Mouse (Mus musculus) right cerebral cortex, postnatal 36 days (tissue): ENCODE measurements around the gene Vwa5b2.
A peak's percentile ranks its signal among the peaks of the same experiment; 100 is the strongest.

Experiments
- DNase-seq, 2 experiments: peaks; one replicate each; pipeline ENCODE4 v3.0.0; 2022; ENCODE audit warnings: low spot score in 2 of 2, mixed read lengths in 1 of 2

Vwa5b2 gene

GRCm38 (mm10) chr16:20610501-20611356 is 21.5 kb downstream of the Vwa5b2 start:
- peak in 1 of 2 experiments; percentile 67 for DNase-seq

GRCm38 (mm10) chr16:20611357-20612227 is 22.3 kb downstream of the Vwa5b2 start, which contains the start of the genes Eef1akmt4, Gm49333 and Alg3:
Eef1akmt4 (plus strand) TSS chr16:20611593.
Gm49333 (plus strand) TSS chr16:20611610.
Alg3 (minus strand) TSS chr16:20611735.
- DNase-seq = peak; percentile 71 to 80

GRCm38 (mm10) chr16:20619541-20620398 is 30.5 kb downstream of the Vwa5b2 start:
- no peak for DNase-seq

DNA sequence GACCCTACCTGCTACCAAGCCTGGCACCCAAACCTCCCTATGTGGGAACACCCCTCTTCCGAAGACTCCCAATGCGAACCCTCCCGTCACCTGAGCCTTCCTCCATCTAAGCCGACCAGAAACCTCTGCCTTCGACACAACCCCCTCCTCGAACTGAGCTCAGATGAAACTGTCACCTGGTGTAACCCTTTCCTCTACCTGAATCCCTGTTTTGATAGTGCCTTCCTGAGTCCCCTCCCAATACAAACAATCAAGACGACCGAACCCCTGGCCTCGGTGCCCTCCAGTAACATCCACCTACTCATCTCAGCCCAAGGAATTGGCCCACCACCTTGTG is 31.1 kb downstream of the Vwa5b2 start:
- DNase-seq = no peak

DNA sequence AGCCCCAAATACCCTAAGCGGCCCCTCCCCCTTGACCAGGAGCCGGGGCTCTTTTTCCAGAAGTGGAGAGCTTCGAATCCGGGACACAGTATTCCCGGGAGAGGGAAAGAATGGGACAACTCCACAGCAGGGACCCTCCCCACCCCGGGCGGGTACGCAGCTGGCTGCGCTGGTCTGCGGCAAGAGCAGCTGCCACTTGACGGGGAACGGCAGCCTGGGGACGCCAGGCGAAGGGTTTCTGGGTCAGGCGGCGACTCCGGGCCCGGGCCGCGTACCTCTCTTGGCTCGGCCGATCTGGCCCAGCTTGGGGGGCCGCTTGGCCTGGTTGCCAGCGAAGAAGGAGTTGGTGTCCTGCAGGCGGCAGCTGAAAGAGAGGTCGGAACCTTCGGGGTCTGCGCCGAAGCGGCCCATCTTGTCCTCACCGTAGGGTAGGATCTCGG is 31.5 kb downstream of the Vwa5b2 start:
- no peak for DNase-seq

DNA sequence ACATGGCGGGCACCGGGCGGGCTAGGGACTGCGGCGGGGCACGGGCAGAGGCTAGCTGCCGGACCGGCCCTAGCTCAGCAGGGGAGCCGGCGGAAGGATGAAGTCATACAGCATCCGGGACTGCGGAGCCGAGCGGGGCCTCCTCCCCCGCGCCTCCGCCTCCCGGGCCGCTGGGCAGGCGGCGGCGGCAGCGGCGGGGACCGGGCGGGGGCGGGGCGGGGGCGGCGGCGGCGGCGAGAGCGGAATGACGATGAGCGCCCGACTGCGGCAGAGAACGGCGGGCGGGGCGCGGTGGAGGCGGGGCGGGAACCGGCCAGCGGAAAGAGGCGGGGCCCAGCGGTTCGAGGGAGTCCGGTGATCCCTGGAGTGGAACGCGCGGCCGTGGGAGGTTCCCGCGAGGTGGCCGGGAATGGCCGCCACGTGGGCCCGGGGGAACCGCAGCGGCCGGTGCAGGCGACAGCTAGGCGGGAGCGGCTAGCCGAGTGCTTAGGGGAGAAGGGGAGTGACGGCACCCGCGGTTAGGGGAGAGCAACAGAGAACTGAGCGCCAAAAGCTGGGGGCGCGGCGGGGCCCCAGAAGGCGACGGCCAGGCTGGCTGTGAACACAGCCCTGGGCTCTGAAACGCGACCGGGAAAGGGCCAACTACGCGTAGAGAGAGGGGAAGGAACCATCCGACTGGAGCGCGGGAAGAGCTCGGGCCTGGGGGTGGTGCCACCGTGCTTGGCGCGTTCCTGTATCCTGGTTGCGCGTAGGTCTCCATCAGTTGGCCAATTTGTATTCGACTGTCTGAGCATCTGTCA is 32.1 kb downstream of the Vwa5b2 start, which contains the start of gene Camk2n2:
Gene Camk2n2, minus strand, starts transcription at position 97 of the 800 bp plus-strand sequence.
- DNase-seq = peak in 1 of 2 experiments; percentile 32

- peak; percentile 59 to 73 for DNase-seq
Observed at GRCm38 (mm10) chr16:20621991-20622685, 32.9 kb downstream of the Vwa5b2 start.

DNA sequence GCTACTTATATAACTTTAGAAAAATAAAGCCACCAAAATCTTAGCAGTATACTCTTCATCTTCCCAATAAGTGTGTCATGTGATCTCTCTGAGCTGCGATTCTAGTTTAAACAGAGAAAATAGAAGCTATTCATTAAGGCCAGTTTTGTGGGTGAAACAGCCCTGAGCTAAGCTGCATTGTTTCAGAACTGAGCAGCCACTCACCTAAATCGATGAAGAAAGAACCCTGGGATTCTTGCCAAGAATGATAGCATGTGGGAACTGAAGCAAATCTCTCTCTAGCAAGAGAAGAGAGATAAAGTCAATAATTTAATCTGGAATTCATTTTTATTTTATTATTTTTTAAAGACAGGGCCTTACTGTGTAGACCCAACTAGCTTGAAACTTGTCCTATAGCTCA is 33.9 kb downstream of the Vwa5b2 start:
- DNase-seq = no peak

DNA sequence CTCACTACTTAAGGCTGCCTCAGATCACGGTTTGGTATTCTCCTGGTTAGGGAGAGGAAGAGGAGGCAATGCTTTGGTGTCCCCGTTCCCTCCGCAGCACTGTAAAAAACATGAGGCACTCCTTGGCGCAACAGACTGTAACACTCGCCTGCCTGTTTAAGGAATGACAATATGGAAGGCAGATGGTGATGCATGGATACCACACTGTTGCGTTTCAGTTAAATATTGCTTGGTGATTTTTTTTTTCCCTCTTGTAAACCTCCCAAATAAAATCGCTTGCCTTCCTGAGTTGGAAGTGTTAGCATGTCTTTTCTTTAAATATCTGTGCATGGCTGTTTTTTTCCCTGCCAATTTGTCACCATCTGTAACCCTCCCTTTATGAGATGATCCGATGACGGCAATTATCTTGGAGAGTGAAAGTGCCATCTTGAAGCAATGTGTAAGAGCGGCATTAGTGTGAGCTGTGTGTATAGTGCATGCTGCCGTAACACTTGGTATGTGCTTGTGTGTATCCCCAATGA is 39.7 kb downstream of the Vwa5b2 start:
- peak in 1 of 2 experiments; percentile 43 for DNase-seq

GRCm38 (mm10) chr16:20629731-20630634 is 40.7 kb downstream of the Vwa5b2 start, which contains the start of gene Ece2:
Ece2 (plus strand) TSS chr16:20629828.
- no peak for DNase-seq

DNA sequence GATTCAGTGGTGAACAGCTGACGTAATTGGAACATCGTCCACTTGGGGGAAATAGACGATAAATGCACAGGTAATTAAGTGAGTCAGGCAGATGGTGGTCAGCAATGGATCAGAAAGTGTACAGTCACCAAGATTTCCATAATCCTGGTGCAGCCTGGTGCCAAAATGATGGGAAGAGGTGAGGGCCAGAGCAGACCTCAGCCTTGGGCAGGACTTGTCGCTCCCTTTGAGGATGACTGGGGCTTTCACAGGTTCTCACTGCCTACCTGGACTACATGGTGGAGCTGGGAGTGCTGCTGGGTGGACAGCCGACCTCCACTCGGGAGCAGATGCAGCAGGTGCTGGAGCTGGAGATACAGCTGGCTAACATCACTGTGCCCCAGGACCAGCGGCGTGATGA is 48.1 kb downstream of the Vwa5b2 start:
- DNase-seq = no peak

DNA sequence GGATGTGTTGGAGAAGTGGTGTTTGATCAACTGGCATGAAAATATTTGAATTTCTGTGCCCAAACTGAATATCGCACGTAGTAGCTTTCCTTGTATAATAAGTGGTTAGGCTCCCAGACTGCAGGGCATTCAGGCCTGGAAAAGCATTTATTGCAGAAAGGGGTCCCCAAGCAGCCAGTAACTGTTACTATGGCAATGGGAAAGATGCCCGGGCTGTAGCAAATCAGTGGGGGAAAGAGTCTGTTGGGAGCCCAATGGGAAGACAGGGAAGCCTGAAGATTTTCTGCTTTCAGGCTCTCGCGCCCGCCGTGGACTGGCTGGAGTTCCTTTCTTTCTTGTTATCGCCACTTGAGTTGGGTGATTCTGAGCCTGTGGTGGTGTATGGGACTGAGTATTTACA is 49.1 kb downstream of the Vwa5b2 start:
- peak in 1 of 2 experiments; percentile 16 for DNase-seq

DNA sequence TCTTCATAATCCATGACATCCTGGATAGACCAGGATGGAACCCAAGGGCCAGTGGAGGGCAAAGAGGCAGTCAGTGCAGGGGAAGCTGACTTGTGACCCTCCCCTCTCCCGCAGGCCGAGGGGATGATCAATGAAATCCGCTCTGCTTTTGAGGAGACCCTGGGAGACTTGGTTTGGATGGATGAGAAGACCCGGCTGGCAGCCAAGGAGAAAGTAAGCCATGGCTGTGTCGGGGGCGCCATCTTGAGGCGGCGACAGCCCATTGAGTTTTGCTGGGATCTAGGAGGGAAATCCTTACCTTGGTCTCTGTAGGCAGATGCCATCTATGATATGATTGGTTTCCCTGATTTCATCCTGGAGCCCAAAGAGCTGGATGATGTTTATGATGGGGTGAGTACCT is 52.9 kb downstream of the Vwa5b2 start:
- DNase-seq = peak in 1 of 2 experiments; percentile 40

DNA sequence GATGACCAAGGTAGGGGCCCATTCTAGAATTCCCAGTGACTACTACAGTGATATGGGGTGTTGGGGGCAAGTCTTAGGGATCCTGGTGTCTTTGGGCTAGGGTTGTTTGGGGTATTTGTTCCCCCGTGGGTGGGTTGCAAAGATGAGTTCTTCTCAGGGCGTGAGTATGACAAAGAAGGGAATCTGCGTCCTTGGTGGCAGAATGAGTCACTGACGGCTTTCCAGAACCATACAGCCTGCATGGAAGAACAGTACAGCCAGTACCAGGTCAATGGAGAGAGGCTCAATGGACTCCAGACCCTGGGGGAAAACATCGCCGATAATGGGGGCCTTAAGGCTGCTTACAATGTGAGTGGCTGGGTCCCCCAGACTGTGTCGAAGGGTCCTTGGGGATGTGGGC is 54.6 kb downstream of the Vwa5b2 start:
- DNase-seq = no peak

- peak; percentile 92 to 94 for DNase-seq
Observed at GRCm38 (mm10) chr16:20651076-20651946, 62.0 kb downstream of the Vwa5b2 start, which contains the start of gene Psmd2. Psmd2 (plus strand) TSS chr16:20651652.

GRCm38 (mm10) chr16:20651947-20652310 is 62.7 kb downstream of the Vwa5b2 start:
- no peak for DNase-seq

DNA sequence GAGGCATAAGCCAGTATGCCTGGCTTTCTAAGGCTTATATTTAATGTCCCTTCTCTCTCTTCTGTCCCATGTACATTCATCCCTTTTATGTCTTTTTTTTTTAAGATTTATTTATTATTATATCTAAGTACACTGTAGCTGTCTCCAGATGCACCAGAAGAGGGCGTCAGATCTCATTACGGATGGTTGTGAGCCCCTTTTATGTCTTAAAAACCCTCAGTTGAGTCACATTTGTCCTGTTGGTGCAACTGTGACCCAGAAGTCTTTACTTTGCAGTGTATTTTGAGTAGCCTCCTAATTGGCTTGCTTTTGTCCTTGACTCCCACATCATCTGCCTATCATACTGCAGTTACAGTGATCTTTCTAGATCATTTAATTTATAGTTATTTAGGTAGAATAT is 64.0 kb downstream of the Vwa5b2 start:
- no peak for DNase-seq
